Mouse (Mus musculus): ENCODE measurements at regions not wholly inside any gene's neighbourhood (a gene's known extent, or its start where the extent isn't known, plus 50 kb on each side); places are given as distances from the start of the nearest gene placed in this dataset.

DNA sequence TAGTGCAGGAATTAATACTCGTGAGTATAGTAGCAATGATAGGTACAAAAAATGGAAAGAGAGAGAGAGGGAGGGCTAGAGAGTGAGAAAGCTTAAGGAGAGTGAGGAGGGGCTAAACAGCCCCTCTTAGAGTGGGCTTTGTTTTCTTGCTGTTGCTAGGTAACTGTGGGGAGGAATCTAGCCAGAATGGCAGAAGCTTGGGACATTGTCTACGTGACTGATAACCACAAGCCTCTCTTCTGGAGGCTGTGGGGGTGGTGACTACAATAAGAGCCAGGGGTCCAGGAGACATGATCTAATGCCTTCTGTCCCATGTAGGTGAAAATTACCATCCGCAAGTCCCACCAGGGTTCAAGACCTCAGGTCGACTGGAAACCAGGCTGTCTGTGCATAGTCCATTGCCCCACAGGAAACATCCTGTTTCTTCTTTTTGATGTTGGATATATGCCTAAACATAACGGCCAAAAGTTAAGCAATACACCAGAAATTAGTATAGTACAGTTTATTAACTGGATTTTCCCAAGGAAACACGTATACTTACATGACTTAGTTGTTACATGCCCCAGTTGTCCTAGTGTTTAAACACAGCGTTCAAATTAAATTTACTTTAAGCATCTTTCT is 798.8 kb downstream of the Ndufa4 start:
- TF ChIP-seq CTCF (IDR thresholded peaks at IDR 0.05; ENCODE audit: low read depth, low read length) (no peak), GATA2 (IDR thresholded peaks at IDR 0.05; ENCODE audit: borderline replicate concordance, low read depth, low read length) (no peak)
